Mouse (Mus musculus) megakaryocyte progenitor cell, adult 5-6 weeks (primary cell): ENCODE results near the gene Celsr3. TPM values are rescaled to one million over a fixed set of nuclear protein-coding genes. Genes with fewer than 3 reads are reported as not detected.

ENCODE experiments used
- ATAC-seq: replicated peaks from 2 replicates; pipeline ENCODE4 v1.8.0; 2016; ENCODE audit warnings: mild to moderate bottlenecking, moderate TSS enrichment, inconsistent platforms; ENCODE audit not compliant: poor library complexity
- total RNA-seq, 2 experiments: library from RNA; stranded (forward) in 1 of 2; stranded (reverse) in 1 of 2; fragments of 157-497, 149-512 nt in 1 of 2; fragments of 200-1000 nt in 1 of 2; gene quantifications; 2 replicates each; pipeline versions ENCODE4 v1.2.3 to v1.2.4; 2015 to 2017

The Celsr3 gene
- total RNA-seq, 2 experiments from 2014 or later: 2.5 to 5.4 TPM

DNA sequence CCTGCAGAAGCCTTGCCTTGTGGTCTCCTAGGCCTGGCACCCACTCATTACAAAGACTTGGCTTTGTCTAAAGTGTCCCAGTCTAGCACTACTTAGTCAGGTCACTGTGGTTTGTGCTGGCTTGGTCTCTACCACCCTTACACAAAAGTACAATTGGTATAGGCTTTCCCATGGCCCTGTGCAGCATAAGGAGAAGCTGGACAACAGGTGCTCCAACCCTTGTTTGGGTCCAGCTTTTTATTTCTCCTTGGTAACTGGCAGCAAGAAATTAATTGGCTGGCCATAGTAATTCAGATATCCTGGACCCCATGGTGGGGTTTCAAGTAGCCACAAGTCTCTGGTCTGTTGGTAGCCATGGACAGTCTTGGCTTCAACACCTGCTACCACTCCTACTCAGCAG lies 19.7 kb upstream of the Celsr3 start:
- no peak for ATAC-seq

DNA sequence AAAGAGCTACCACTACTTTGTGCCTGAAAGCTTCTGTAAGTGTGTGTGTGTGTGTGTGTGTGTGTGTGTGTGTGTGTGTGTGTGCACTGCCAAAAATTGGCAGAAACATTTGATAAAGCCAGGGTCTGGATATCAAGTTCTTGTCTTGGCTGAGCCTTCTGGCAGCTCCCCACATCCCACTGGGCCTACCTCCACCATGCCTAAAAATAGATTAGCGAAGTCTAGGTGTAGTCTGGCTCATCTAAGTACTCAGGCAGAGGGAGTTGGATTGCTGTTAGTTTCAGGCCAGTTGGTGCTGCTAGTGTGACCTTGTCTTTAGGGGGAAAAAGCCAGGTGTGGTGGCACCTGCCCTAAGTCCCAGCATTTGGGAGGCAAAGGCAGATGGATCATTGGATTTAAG lies 19.3 kb upstream of the Celsr3 start:
- peak; percentile 15; the same call in 1 of the 2 replicates for ATAC-seq

DNA sequence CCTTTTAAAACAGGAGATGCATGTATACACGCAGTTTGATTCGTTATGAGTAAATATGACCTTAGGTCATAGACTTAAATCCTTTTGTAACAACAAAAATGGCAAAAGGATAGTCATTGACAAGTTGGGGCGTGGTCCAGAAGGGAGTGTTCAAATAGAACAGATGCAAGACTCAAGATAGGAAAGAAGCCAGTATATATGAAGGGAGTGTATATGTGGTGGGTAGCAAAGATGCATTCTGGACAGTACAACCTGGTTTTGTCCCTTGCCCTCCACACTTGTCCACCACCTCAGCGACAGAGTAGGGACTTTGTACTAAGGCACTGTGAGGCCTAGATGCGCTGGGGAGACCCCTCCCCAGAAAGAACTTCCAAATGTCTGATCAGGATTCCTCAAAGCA lies 18.4 kb upstream of the Celsr3 start:
- peak; percentile 45 for ATAC-seq

DNA sequence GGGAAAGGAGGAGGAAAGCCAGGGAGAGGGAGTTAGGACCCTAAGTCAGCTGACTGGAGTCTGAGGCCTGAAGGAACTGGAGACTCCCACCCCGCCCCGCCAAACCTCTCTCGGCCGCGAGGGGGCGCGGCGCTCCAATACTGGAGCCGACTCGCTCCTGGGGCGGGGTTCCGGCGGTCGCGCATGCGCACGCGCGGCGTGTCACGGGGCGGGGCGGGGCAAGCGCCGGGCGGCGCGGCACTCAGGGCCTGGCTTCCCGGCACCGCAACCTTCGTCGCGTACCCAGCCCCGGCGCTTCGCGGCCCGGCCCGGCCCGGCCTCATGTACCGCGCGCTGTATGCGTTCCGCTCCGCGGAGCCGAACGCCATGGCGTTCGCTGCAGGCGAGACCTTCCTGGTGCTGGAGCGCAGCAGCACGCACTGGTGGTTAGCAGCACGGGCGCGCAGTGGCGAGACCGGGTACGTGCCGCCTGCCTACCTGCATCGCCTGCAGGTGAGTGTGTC lies 17.9 kb upstream of the Celsr3 start, which contains the start of gene Nckipsd:
Gene Nckipsd (plus strand): TSS at position 206 of the 503 bp plus-strand sequence.
- ATAC-seq: peak; percentile 64

DNA sequence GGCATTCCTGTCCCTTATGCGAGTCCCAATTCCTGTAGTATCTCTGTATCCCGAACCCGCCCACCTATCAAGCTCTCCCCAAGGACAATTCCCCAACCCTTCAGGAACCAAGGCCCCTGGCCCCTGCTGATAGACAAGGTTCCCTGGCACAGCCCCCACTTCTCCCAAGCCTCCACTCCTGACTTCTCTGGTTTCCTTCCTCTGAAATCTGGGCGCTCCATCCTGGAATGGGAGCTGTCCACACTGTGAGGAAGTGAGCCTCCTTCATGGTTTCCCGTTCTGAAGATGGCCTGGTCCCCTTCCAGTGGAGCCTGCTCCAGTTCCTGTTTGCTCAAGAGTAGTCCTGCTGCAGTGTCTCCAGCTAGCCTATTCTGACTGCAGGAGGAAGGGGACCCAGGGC lies 16.9 kb upstream of the Celsr3 start:
- ATAC-seq: peak; percentile 30

DNA sequence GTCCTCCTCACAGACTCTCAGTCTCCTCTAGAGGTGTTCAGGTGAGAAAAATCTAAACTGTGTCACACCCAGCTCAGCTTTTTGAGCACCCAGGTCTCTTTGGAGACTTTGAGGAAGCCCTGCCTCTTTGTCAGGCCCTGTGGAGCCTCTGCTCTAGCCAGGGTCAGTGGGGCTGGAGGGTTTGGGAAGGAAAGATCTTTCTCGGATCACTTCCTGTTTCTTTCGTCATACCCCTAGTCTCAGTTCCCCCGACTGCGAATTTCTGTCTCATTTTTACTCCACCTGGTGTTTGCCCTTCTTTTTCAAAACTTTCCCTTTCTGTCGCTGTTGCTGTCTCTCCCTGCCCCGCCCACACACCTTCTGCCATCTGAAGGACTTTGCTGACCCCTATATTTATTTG lies 16.4 kb upstream of the Celsr3 start:
- ATAC-seq: peak; percentile 33

DNA sequence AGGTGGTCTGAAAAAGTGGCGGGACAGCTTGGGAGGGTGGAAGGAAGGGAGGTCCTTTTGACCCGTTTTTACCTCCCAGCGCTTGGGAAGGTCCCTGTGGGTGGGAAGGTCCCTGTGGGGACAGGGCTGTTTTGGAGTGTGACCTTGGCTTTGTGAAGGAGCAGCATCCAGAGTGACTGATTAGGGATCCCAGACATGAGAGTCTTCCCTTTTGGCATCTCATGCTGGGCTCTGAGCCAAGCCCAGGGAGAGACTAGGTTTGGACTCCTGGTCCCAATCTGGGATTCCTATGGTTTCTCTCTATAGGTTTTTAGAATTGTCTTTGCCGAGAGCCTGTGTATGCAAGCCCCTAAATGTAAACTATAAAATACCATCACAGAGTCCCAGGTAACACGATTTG lies 15.6 kb upstream of the Celsr3 start:
- no peak for ATAC-seq

DNA sequence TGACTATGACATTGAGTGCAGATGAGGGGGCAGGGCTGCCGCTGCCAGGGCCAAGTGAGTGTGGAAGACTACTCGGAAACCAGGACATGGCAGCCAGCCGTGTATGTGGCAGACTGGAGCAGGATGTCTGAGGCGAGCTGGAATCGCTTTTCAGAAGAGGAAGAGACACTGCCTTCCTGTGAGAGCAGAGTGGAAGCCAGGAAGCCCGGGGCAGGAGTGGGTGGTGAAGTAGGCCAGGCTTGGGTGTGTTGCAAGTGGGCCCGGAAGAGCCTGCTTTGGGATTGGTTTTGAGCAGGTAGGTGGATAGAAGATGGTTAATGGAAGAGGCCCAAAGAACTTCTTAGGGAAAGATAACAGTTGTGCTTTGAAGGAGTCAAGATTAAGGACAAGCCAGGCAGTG lies 10.6 kb upstream of the Celsr3 start:
- ATAC-seq: no peak

DNA sequence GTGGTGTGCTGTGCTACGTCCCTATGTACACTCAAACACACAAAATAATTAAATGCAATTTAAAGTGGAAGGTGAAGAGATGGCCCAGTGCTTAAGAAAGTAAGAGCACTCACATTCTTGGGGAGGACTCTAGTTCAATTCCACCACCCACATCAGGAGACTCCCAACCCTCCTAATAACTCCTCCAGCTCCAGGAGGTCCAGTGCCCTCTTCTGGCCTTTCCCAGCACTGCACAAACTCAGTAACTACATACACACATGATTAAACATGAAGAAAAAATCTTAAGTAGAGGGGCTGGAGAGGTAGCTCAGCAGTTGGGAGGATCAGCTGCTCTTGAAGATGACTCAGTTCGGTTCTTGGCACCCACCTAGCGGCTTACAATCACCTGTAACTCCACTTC lies 6.6 kb upstream of the Celsr3 start:
- ATAC-seq: peak; percentile 81

DNA sequence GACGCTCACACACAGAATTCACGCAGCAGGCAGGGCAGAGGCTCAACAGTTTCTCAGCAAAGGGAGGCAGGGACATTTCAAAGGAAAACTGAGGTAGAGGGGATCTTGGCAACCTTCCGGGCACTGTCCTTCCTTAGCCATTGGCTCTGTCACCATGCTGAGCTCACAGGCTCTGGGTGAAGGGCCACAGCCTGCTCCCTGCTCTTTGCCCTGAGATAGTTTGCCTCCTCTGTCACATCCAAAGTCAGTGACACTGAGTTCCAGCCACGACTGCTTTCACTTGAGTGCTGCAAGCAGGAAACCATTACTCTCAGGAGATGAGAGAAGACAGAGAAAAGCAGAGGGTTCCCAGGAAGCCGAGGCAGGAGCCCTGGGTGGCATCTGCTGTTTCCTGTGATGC lies 6.0 kb upstream of the Celsr3 start:
- ATAC-seq: no peak

DNA sequence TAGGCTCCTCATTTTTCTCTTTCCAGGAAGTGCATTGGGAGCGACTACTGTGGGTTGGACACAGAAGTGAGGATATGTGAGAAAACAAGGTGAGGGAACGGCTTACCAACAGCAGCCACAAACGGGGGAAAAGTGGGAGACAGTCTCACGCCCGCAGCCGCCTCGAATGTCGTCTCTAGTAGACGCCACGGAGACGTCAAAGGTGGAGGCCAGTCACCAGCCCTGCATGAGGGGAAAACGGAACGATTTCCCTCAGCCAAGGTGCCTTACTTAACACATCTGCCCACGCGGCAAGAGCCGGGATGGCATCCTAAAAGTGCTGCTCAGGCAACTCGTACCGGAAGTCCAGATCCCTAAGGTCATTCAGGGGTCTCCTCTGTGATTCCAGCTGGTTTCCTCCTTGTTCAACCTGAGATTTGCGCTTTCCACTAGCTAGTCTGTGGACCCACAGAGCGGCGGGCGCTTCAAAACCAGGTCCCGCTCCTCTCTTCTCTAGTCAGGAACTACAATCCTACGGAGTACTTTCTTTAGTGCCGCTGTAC lies 1.9 kb upstream of the Celsr3 start:
- ATAC-seq: no peak

DNA sequence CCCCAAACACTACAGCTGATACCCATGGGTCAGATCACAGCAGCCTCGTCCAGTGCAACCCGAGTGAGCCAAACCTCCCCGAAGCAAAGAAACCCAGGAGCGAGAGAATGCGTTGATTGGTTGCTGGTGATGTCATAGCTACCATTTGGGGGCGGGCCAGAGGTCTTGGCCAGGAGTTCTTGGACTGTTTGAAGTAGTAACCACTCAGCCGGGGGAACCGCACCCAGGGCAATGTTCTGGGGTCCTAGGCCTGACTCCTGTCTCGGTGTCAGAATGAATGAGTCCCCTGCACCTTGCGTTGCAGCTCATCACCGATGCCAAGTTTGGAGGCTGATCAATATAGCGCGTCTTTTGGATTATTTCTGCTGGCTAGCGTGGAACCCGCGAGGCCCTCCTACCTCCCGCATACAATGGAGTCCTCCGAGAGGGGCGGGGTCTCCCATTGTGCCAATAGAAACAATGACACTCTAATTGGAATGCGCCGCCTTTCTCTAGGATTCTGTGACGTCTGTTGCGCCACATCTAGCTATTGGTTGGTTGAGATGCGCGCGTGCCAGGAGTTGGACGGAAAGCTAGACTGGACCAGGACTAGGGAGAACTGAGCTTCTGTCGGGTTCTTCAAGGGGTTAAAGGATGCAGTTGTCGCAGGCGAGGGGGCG lies 1.2 kb upstream of the Celsr3 start:
- no peak for ATAC-seq

DNA sequence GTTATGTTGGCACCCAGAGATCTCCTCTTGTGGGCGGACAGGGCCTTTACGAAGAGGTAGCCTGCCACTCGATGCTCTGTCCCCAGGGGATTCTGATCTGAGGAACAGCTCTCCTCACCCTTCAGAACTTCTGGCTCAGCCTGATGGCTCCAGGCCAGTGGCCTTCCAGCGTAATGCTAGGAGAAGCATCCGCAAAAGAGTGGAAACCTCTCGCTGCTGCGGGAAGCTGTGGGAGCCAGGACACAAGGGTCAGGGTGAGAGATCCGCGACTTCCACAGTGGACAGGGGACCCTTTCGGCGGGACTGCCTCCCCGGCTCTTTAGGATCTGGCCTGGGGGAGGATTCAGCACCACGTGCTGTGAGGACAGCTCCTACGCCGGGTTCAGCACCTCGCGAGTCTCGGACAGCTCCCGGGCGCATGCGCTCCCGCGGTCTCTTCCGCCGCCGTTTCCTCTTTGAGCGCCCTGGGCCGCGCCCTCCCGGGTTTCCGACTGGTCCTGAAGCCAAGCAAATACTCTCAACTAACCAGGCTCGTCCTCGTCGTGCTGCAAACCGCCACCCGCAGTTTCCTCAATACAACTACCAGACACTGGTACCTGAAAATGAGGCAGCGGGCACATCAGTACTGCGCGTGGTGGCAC lies 700 bp downstream of the Celsr3 start:
- ATAC-seq: peak; percentile 67

DNA sequence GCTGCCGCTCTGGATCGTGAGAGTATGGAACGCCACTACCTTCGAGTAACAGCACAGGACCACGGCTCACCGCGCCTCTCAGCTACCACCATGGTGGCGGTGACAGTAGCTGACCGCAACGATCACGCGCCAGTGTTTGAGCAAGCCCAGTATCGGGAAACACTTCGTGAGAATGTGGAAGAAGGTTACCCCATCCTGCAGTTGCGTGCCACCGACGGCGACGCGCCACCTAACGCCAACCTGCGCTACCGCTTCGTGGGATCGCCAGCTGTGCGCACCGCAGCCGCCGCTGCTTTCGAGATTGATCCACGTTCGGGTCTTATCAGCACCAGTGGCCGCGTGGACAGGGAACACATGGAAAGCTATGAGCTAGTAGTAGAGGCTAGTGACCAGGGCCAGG lies 1.3 kb downstream of the Celsr3 start:
- peak; percentile 7 for ATAC-seq

DNA sequence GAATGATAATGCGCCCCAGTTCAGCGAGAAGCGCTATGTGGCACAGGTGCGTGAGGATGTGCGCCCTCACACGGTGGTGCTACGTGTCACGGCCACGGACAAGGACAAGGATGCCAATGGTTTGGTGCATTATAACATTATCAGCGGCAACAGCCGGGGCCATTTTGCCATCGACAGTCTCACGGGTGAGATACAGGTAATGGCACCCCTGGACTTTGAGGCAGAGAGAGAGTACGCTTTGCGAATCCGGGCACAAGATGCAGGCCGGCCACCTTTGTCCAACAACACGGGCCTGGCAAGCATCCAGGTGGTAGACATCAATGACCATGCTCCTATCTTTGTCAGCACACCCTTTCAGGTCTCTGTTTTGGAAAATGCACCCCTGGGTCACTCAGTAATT lies 1.8 kb downstream of the Celsr3 start:
- no peak for ATAC-seq

DNA sequence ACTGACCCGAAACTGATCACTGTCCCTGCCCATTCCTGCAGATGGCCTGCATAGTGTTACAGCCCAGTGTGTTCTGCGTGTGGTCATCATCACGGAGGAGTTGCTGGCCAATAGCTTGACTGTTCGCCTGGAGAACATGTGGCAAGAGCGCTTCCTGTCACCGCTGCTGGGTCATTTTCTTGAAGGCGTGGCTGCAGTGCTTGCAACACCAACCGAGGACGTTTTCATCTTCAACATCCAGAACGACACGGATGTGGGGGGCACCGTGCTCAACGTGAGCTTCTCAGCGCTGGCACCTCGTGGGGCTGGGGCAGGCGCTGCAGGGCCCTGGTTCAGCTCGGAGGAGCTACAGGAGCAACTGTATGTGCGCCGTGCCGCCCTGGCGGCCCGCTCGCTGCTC lies 5.5 kb downstream of the Celsr3 start:
- ATAC-seq: peak; percentile 55

DNA sequence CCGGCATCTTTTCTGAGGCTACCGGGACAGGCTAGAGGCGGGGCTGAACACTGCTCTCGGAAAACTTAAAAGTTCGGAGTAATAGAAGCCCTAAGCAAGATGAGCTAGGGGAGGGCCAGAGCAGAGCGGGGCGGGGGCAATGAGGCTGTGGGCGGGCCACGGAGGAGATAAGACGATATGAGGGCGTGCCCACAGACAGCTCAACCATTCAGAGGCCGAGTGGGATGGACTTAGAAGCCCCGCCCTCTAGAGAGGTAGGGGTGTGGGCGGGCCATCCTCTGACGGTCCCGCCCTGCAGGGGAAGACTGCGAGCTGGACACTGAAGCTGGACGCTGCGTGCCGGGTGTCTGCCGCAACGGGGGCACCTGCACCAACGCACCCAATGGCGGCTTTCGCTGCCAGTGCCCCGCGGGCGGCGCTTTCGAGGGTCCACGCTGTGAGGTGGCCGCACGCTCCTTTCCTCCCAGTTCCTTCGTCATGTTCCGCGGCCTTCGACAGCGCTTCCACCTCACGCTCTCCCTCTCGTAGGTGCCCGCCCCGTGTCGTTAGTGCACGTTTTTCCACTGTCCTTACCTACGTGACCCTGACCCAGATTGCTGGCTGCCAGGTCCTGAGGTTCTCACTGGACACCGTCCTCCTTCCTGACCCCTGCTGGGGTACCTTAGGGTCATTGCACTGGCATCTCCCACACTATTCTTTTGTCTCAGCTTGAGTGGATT lies 6.4 kb downstream of the Celsr3 start:
- ATAC-seq: peak; percentile 88

DNA sequence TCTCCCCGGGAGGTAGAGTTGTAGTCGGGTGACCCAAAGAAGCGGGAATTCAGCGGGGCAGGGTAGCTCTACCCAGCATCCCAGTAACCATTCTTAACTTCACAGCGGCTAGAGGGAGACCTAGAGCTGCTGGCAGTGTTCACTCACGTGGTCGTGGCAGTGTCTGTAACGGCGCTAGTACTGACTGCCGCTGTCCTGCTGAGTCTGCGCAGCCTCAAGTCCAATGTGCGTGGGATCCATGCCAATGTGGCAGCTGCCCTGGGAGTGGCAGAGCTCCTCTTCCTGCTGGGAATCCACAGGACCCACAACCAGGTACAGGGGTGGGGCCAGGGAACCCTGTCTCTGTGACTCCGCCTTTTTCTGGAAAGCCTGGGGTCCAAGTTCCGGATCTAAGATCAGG lies 16.9 kb downstream of the Celsr3 start:
- peak; percentile 72 for ATAC-seq

DNA sequence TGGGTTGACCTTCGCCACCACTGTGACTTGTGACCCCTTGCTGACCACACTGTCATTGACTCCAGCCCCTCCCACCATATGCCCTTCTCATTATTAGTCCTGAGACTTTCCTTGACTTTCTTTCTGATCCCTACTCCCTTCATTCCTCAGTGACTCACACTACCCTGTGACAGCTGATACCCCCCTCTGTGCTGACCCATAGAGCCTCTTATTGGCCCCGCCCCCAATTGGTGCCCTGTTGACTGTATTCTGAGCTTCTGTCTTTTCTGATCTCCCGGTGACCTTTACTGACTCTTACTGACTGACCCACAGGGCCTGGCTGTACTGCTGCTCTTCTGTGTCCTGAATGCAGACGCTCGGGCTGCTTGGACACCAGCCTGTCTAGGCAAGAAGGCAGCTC lies 19.3 kb downstream of the Celsr3 start:
- ATAC-seq: no peak

DNA sequence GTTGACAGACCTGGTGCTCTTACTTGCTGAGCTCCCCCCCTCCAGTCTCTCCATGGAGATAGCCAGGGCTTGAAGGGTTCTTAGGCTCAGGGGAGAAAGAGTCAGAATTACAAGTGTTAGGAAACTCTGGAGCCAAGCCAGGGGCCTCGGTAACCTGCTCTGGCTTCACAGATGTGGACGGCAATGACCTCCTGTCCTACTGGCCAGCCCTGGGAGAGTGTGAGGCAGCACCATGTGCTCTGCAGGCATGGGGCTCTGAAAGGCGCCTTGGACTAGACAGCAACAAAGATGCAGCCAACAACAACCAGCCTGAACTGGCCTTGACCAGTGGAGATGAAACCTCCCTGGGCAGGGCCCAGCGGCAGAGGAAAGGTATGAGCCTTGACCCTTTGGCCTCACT lies 21.3 kb downstream of the Celsr3 start:
- ATAC-seq: no peak

DNA sequence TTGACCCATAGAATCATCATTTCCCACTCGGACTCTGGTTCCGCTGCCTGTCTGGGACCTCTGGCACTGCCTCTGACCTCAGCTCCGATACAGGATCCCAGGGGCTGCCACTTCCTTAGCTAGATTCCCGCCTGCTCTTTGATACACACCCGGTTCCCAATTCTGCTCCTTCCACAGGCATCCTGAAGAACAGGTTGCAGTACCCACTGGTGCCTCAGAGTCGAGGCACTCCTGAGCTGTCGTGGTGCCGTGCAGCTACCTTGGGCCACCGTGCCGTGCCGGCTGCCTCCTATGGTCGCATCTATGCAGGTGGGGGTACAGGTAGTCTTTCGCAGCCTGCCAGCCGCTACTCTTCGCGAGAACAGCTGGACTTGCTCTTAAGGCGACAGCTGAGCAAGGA lies 22.3 kb downstream of the Celsr3 start:
- ATAC-seq: no peak

DNA sequence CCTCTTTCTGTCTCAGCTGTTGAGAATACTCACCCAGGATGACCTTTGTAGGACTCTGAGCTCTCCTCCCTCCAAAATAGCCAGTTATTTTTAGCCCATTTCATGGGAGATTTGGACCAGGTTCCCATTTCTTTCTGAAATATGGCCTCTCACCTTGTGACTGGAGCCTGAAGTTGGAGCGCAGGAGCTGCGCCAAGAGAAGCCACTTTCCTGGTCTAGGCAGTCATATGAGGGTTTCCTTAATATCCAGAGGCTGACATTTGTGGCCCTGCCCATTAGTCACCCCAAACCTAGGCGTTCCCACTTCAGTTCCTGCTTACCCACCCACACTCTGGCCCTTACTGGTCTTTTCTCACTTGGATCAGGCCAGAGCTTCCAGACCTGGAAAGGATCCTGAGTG lies 26.9 kb downstream of the Celsr3 start, which contains the start of gene Slc26a6:
Gene Slc26a6 (plus strand): TSS at position 308 of the 400 bp plus-strand sequence.
- ATAC-seq: no peak
